Mouse (Mus musculus): ENCODE data around the gene 4930469K13Rik. TPM values are rescaled to one million over a fixed set of nuclear protein-coding genes. Genes with fewer than 3 reads are reported as not detected.

Gene 4930469K13Rik
- polyA plus RNA-seq, 1 experiment: not detected

DNA sequence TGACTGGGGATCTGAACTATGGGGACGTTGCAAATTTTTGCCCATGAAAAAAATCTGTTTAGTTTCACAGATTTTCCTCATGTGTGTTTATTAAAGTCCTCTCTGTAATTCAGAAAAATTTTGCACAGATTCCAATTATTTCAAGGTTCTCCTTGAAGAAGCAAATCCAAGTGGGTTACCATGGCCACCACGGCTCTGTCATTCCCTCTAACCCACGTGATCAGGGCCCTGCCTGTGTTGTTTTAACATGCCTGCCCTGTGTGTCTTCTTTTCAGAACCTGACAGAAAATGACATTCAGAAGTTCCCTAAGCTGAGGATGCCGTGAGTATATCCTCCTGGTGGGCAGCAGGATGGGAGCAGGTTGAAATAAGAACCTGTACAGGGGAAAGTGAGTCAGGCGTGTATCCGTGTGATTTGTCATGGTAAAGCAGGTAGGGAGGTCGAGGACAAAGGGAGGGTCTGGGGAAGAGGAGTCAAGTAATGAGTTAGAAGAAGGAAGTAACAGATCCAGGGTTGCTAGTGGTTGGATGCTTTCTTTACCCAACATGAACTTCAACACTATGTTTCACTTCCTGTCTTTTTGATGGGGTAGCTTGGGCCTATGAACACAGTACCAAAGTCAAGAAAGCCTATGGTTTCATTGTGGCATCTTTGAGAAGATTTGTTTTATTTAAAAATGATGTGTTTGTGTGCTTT, 44.2 kb downstream of the 4930469K13Rik start:
- Histone ChIP-seq H3K4me1 (ENCODE audit: control insufficient read depth, insufficient read depth, insufficient read length) (peaks cover 11% of the 10 kb centered on the region), H3K4me3 (ENCODE audit: extremely low read depth, insufficient read depth, insufficient read length) (no peak overlapping the region), H3K27me3 (ENCODE audit: control insufficient read depth, insufficient read depth, low read length) (no peaks in the 10 kb centered on the region), H3K36me3 (ENCODE audit: control insufficient read depth, insufficient read depth, low read length) (peaks cover 1% of the 10 kb centered on the region; the same call in 1 of the 2 replicates), H3K27ac (ENCODE audit: insufficient read depth, low read length) (peak overlapping the region; percentile 53)
- no peak for TF ChIP-seq CTCF (IDR thresholded peaks at IDR 0.05; ENCODE audit: extremely low read depth, insufficient read depth, insufficient read length, insufficient replicate concordance)
- TF ChIP-seq POLR2A (IDR thresholded peaks at IDR 0.05; ENCODE audit: low read depth, low read length): no peak
- DNase-seq (ENCODE audit: low read depth in 1 of 2, low spot score in 2 of 2): no peak
- 64% methylated on average over 7 of the region's 7 CpGs for WGBS

- Histone ChIP-seq H3K27ac (ENCODE audit: insufficient read depth, low read length) (no peak overlapping the region), H3K27me3 (ENCODE audit: control insufficient read depth, insufficient read depth, low read length) (no peaks in the 10 kb centered on the region), H3K4me1 (ENCODE audit: control insufficient read depth, insufficient read depth, insufficient read length) (peaks cover 11% of the 10 kb centered on the region), H3K4me3 (ENCODE audit: extremely low read depth, insufficient read depth, insufficient read length) (no peak overlapping the region), H3K36me3 (ENCODE audit: control insufficient read depth, insufficient read depth, low read length) (peaks cover 1% of the 10 kb centered on the region; the same call in 1 of the 2 replicates)
- 72% methylated on average over 6 of the region's 6 CpGs for WGBS
- DNase-seq (ENCODE audit: low read depth in 1 of 2, low spot score in 2 of 2): no peak
- no peak for TF ChIP-seq CTCF (IDR thresholded peaks at IDR 0.05; ENCODE audit: extremely low read depth, insufficient read depth, insufficient read length, insufficient replicate concordance)
- no peak for TF ChIP-seq POLR2A (IDR thresholded peaks at IDR 0.05; ENCODE audit: low read depth, low read length)
These were observed 45.1 kb downstream of the 4930469K13Rik start for GRCm38 (mm10) chr11:34053031-34053818.

DNA sequence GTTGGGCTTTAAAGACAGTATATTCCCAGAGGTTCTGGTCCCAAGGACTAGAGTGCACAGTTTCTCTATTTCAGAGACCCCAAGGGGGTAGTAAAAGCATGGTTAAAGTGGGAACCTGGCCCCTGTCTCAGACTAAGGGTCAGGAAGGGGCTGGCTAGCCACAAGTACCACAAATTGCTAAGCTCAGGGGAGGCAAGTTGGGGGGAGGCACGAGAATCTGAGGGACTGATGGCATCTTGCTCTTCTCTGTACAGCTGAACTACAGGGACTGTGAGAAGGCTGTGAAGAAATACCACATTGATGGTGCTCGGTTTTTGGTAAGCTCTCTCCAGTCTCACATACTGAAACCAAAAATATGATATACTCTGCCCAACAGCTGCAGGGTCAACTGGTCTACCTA, 47.7 kb downstream of the 4930469K13Rik start:
- H3K4me3 ChIP-seq (ENCODE audit: extremely low read depth, insufficient read depth, insufficient read length): no peak overlapping the region

GRCm38 (mm10) chr11:34050063-34050462, 48.3 kb downstream of the 4930469K13Rik start:
- DNase-seq (ENCODE audit: low read depth in 1 of 2, low spot score in 2 of 2): no peak
- Histone ChIP-seq H3K36me3 (ENCODE audit: control insufficient read depth, insufficient read depth, low read length) (no peaks in the 10 kb centered on the region; the same call in 1 of the 2 replicates), H3K4me3 (ENCODE audit: extremely low read depth, insufficient read depth, insufficient read length) (peak overlapping the region; percentile 12; the same call in 1 of the 2 replicates), H3K27me3 (ENCODE audit: control insufficient read depth, insufficient read depth, low read length) (no peaks in the 10 kb centered on the region), H3K4me1 (ENCODE audit: control insufficient read depth, insufficient read depth, insufficient read length) (peaks cover 10% of the 10 kb centered on the region; the same call in 1 of the 2 replicates), H3K27ac (ENCODE audit: insufficient read depth, low read length) (peak overlapping the region; percentile 22; the same call in 1 of the 2 replicates)
- no peak for TF ChIP-seq CTCF (IDR thresholded peaks at IDR 0.05; ENCODE audit: extremely low read depth, insufficient read depth, insufficient read length, insufficient replicate concordance)
- no peak for TF ChIP-seq POLR2A (IDR thresholded peaks at IDR 0.05; ENCODE audit: low read depth, low read length)
- 57% methylated on average over 1 of the region's 1 CpGs for WGBS

More for the DNA sequence above, 47.7 kb downstream of the 4930469K13Rik start:
- no peaks in the 10 kb centered on the region for H3K27me3 ChIP-seq (ENCODE audit: control insufficient read depth, insufficient read depth, low read length)
- no peak for DNase-seq (ENCODE audit: low read depth in 1 of 2, low spot score in 2 of 2)
- no peaks in the 10 kb centered on the region; the same call in 1 of the 2 replicates for H3K36me3 ChIP-seq (ENCODE audit: control insufficient read depth, insufficient read depth, low read length)
- 0 out of 2 replicates have a peak overlapping the region, but pooled peaks have one; percentile 56 for H3K27ac ChIP-seq (ENCODE audit: insufficient read depth, low read length)
- TF ChIP-seq POLR2A (IDR thresholded peaks at IDR 0.05; ENCODE audit: low read depth, low read length) (no peak), CTCF (IDR thresholded peaks at IDR 0.05; ENCODE audit: extremely low read depth, insufficient read depth, insufficient read length, insufficient replicate concordance) (no peak)
- H3K4me1 ChIP-seq (ENCODE audit: control insufficient read depth, insufficient read depth, insufficient read length): peaks cover 11% of the 10 kb centered on the region; the same call in 1 of the 2 replicates
- WGBS: 7% methylated on average over 2 of the region's 2 CpGs

DNA sequence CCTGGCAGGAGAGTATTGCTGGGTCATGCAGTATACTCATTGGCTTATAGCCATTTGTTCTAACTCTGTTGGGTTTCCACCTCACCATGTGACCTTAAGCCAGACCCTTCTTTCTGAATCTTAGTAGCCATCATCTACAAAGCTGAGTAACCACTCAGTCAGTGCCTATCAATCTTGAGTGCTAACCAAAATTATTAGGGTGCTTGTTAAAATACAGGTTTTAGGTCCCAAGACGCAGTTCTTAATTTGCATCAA, 49.3 kb downstream of the 4930469K13Rik start:
- H3K4me1 ChIP-seq (ENCODE audit: control insufficient read depth, insufficient read depth, insufficient read length): peaks cover under 1% of the 10 kb centered on the region; the same call in 1 of the 2 replicates
- H3K4me3 ChIP-seq (ENCODE audit: extremely low read depth, insufficient read depth, insufficient read length): peak overlapping the region; percentile 69
- no peaks in the 10 kb centered on the region for H3K36me3 ChIP-seq (ENCODE audit: control insufficient read depth, insufficient read depth, low read length)
- peak overlapping the region; percentile 30 for H3K27ac ChIP-seq (ENCODE audit: insufficient read depth, low read length)
- H3K27me3 ChIP-seq (ENCODE audit: control insufficient read depth, insufficient read depth, low read length): no peaks in the 10 kb centered on the region
- DNase-seq (ENCODE audit: low read depth in 1 of 2, low spot score in 2 of 2): no peak
- no peak for TF ChIP-seq CTCF (IDR thresholded peaks at IDR 0.05; ENCODE audit: extremely low read depth, insufficient read depth, insufficient read length, insufficient replicate concordance)
- TF ChIP-seq POLR2A (IDR thresholded peaks at IDR 0.05; ENCODE audit: low read depth, low read length): no peak
- WGBS: 71% methylated on average over 1 of the region's 1 CpGs

DNA sequence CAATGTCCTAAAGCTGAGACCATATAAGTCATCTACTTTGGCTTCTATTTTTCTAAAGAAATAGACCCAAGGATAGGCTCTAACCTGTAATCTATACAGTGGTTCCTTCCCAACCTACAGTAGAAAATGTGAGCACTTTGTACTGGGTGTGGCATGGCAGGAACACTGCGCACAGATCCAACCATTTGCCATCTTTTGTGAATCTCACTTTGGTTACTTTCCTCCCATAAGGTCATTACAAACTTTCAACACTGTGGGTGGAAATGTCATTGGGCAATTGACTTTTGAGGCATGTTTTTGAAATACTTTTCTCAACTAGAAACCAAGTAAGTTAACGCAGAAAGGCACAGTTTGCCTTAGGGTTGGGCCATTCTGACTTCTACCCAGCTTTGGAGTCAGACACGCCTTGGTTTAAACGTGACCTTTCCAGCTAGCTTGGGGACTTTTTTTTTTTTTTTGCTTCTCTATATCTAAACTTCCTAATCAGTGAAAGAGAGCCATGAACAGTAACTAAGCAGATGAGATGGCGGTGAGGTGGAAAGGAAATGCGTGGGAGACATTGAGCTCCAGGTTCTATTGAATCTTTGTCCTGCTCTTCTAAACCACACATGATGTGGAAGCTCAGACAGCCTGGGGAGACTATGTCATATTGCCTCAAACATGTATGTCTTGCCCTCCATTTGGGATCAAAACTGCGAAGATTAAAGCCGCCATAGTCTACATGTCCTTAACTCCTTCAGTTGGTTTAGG, 49.8 kb downstream of the 4930469K13Rik start:
- TF ChIP-seq CTCF (IDR thresholded peaks at IDR 0.05; ENCODE audit: extremely low read depth, insufficient read depth, insufficient read length, insufficient replicate concordance) (no peak), POLR2A (IDR thresholded peaks at IDR 0.05; ENCODE audit: low read depth, low read length) (no peak)
- no peak for DNase-seq (ENCODE audit: low read depth in 1 of 2, low spot score in 2 of 2)
- Histone ChIP-seq H3K4me1 (ENCODE audit: control insufficient read depth, insufficient read depth, insufficient read length) (no peaks in the 10 kb centered on the region; the same call in 1 of the 2 replicates), H3K27ac (ENCODE audit: insufficient read depth, low read length) (peak overlapping the region; percentile 30; the same call in 1 of the 2 replicates), H3K27me3 (ENCODE audit: control insufficient read depth, insufficient read depth, low read length) (no peaks in the 10 kb centered on the region), H3K36me3 (ENCODE audit: control insufficient read depth, insufficient read depth, low read length) (no peaks in the 10 kb centered on the region), H3K4me3 (ENCODE audit: extremely low read depth, insufficient read depth, insufficient read length) (peak overlapping the region; percentile 69)
- 51% methylated on average over 8 of the region's 8 CpGs for WGBS
